Mouse (Mus musculus): Measurements from ENCODE around the gene Tcf19.
"Not testable (repeated sequence)": the region's sequence is repeated elsewhere in the genome, so short reads cannot be mapped to it uniquely, and the experiment has no call there.

Tcf19 gene

GRCm38 (mm10) chr17:35469842-35470751 is 46.5 kb downstream of the Tcf19 start, which contains the start of gene H2-Q10:
H2-Q10 (plus strand) TSS chr17:35470089.
- DNase-seq: no peak

GRCm38 (mm10) chr17:35468936-35469335 is 47.7 kb downstream of the Tcf19 start:
- not testable (repeated sequence) for DNase-seq

DNA sequence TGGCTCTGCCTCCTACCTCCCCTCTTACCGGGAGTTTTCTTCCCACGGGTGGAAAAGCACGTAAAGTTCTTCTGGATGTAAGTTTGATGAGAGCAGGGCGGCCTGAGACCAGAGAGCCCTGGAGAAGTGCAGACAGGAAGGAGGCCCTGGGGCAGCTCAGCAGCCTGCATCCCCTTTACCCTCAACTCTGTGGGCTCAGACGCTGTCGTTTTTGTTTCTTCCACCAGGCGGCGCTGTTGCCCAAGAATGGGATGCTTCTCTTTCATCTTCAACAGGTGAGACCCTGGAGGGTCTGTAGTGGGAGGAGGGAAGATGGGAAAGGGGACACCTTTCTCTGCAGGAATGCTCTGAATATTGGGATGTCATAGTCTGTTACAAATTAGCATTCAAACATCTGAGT is 51.0 kb downstream of the Tcf19 start:
- not testable (repeated sequence) for DNase-seq
